Mouse (Mus musculus) MEL (cell line): ENCODE measurements around the gene Tmem126b. TPM values are rescaled to one million over a fixed set of nuclear protein-coding genes. Genes with fewer than 3 reads are reported as not detected.
A peak's percentile ranks its signal among the peaks of the same experiment; 100 is the strongest.

Experiments used
- DNase-seq: peaks from one replicate; pipeline ENCODE4 v3.0.0; 2011; ENCODE audit warnings: low read depth, low spot score
- H3K27ac ChIP-seq: 2 replicates; pipeline ENCODE4 v1.5.1; 2012; ENCODE audit warnings: low read depth, mild to moderate bottlenecking, control low read depth, low read length, moderate library complexity; ENCODE audit not compliant: control insufficient read depth
- H3K27me3 ChIP-seq, 2 experiments: fragments of 150-350 bp in 1 of 2; sonication (generic) in 1 of 2; 2 replicates each; pipeline ENCODE4 v1.6.1; 2012; ENCODE audit warnings: low read length in 2 of 2, mild to moderate bottlenecking in 2 of 2, improper control_type of control experiment in 1 of 2, moderate library complexity in 1 of 2; ENCODE audit not compliant: insufficient read depth in 2 of 2, control insufficient read depth in 1 of 2
- H3K36me3 ChIP-seq, 2 experiments: 2 replicates each; pipeline ENCODE4 v1.6.1; 2012 to 2014; ENCODE audit warnings: low read length in 2 of 2, improper control_type of control experiment in 1 of 2, inconsistent platforms in 1 of 2, mild to moderate bottlenecking in 1 of 2; ENCODE audit not compliant: insufficient read depth in 2 of 2, control insufficient read depth in 1 of 2
- H3K4me1 ChIP-seq, 2 experiments: fragments of 150-350 bp in 1 of 2; sonication (generic) in 1 of 2; 2 replicates each; pipeline ENCODE4 v1.6.1; 2012; ENCODE audit warnings: low read length in 2 of 2, improper control_type of control experiment in 1 of 2, mild to moderate bottlenecking in 1 of 2; ENCODE audit not compliant: insufficient read depth in 2 of 2, control insufficient read depth in 1 of 2
- H3K4me3 ChIP-seq, 2 experiments: fragments of 150-350 bp in 1 of 2; sonication (generic) in 1 of 2; 2 replicates each; pipeline ENCODE4 v1.5.1; 2012; ENCODE audit warnings: low read depth in 2 of 2, low read length in 2 of 2, mild to moderate bottlenecking in 2 of 2, moderate library complexity in 2 of 2, control low read depth in 1 of 2, improper control_type of control experiment in 1 of 2; ENCODE audit not compliant: control insufficient read depth in 1 of 2, insufficient read depth in 1 of 2
- H3K79me2 ChIP-seq: 2 replicates; pipeline ENCODE4 v1.6.1; 2012; ENCODE audit warnings: mild to moderate bottlenecking, low read length, moderate library complexity; ENCODE audit not compliant: control insufficient read depth, poor library complexity, insufficient read depth
- H3K9ac ChIP-seq: 2 replicates; pipeline ENCODE4 v1.6.1; 2012; ENCODE audit warnings: low read depth, mild to moderate bottlenecking, control low read depth, low read length, moderate library complexity; ENCODE audit not compliant: control insufficient read depth, poor library complexity, severe bottlenecking
- H3K9me3 ChIP-seq: fragments of 150-350 bp; sonication (generic); replicated peaks from 2 replicates; pipeline ENCODE4 v1.6.1; 2012; ENCODE audit warnings: mild to moderate bottlenecking, low read length, improper control_type of control experiment, moderate library complexity; ENCODE audit not compliant: insufficient read depth
- CHD2 ChIP-seq: IDR thresholded peaks from 2 replicates; pipeline ENCODE4 v1.6.1; 2011; ENCODE audit warnings: low read length, improper control_type of control experiment
- ELF1 ChIP-seq: IDR thresholded peaks from 2 replicates; pipeline ENCODE4 v1.6.1; 2014; ENCODE audit warnings: low read depth, mild to moderate bottlenecking, inconsistent platforms, low read length, improper control_type of control experiment, moderate library complexity
- EP300 ChIP-seq, 2 experiments: IDR thresholded peaks; 2 replicates each; pipeline ENCODE4 v1.6.1; 2011; ENCODE audit warnings: improper control_type of control experiment in 2 of 2, low read length in 2 of 2, low read depth in 1 of 2, mild to moderate bottlenecking in 1 of 2
- GABPA ChIP-seq: IDR thresholded peaks from 2 replicates; pipeline ENCODE4 v1.6.1; 2012; ENCODE audit warnings: low read depth, mild to moderate bottlenecking, inconsistent platforms, low read length, improper control_type of control experiment, moderate library complexity
- GATA1 ChIP-seq: IDR thresholded peaks from 2 replicates; pipeline ENCODE4 v1.6.1; 2011; ENCODE audit warnings: low read depth, low read length, improper control_type of control experiment
- HCFC1 ChIP-seq: IDR thresholded peaks from 2 replicates; pipeline ENCODE4 v1.6.1; 2012; ENCODE audit warnings: low read depth, mild to moderate bottlenecking, inconsistent platforms, low read length, improper control_type of control experiment, moderate library complexity
- JUND ChIP-seq: IDR thresholded peaks from 2 replicates; pipeline ENCODE4 v1.6.1; 2011; ENCODE audit warnings: low read depth, mild to moderate bottlenecking, improper control_type of control experiment, low read length
- MAZ ChIP-seq: IDR thresholded peaks from 2 replicates; pipeline ENCODE4 v1.6.1; 2012; ENCODE audit warnings: low read depth, mild to moderate bottlenecking, inconsistent platforms, low read length, improper control_type of control experiment
- MEF2A ChIP-seq: IDR thresholded peaks from 2 replicates; pipeline ENCODE4 v1.6.1; 2014; ENCODE audit warnings: low read depth, mild to moderate bottlenecking, inconsistent platforms, low read length, improper control_type of control experiment; ENCODE audit not compliant: poor library complexity, insufficient replicate concordance, severe bottlenecking; ENCODE audit errors: extremely low read depth
- MXI1 ChIP-seq: IDR thresholded peaks from 2 replicates; pipeline ENCODE4 v1.6.1; 2011; ENCODE audit warnings: mild to moderate bottlenecking, low read depth, low read length, improper control_type of control experiment
- MYB ChIP-seq: IDR thresholded peaks from 2 replicates; pipeline ENCODE4 v1.6.1; 2011; ENCODE audit warnings: mild to moderate bottlenecking, low read depth, low read length, improper control_type of control experiment
- MYC ChIP-seq: IDR thresholded peaks from 2 replicates; pipeline ENCODE4 v1.6.1; 2011; ENCODE audit warnings: low read depth, mild to moderate bottlenecking, low read length, improper control_type of control experiment, moderate library complexity
- NELFE ChIP-seq: IDR thresholded peaks from 2 replicates; pipeline ENCODE4 v1.6.1; 2011; ENCODE audit warnings: low read depth, low read length, improper control_type of control experiment
- RAD21 ChIP-seq: IDR thresholded peaks from 2 replicates; pipeline ENCODE4 v1.6.1; 2011; ENCODE audit warnings: mild to moderate bottlenecking, low read depth, low read length, improper control_type of control experiment
- RCOR1 ChIP-seq: IDR thresholded peaks from 2 replicates; pipeline ENCODE4 v1.6.1; 2012; ENCODE audit warnings: low read depth, mild to moderate bottlenecking, inconsistent platforms, low read length, improper control_type of control experiment
- TAL1 ChIP-seq: IDR thresholded peaks from 2 replicates; pipeline ENCODE4 v1.6.1; 2012; ENCODE audit warnings: mild to moderate bottlenecking, inconsistent platforms, low read length, moderate library complexity, mixed read lengths
- TCF12 ChIP-seq: IDR thresholded peaks from 2 replicates; pipeline ENCODE4 v1.6.1; 2014; ENCODE audit warnings: low read depth, mild to moderate bottlenecking, inconsistent platforms, low read length, improper control_type of control experiment, moderate library complexity
- USF1 ChIP-seq: IDR thresholded peaks from 2 replicates; pipeline ENCODE4 v1.6.1; 2014; ENCODE audit warnings: low read depth, mild to moderate bottlenecking, inconsistent platforms, low read length, improper control_type of control experiment, moderate library complexity
- ZC3H11A ChIP-seq: IDR thresholded peaks from 2 replicates; pipeline ENCODE4 v1.6.1; 2012; ENCODE audit warnings: low read depth, mild to moderate bottlenecking, inconsistent platforms, low read length, improper control_type of control experiment
- ZMIZ1 ChIP-seq: IDR thresholded peaks from 2 replicates; pipeline ENCODE4 v1.6.1; 2012; ENCODE audit warnings: low read depth, mild to moderate bottlenecking, inconsistent platforms, low read length, improper control_type of control experiment, moderate library complexity
- ZNF384 ChIP-seq: IDR thresholded peaks from 2 replicates; pipeline ENCODE4 v1.6.1; 2012; ENCODE audit warnings: low read depth, mild to moderate bottlenecking, inconsistent platforms, low read length, improper control_type of control experiment
- polyA plus RNA-seq, 2 experiments: library from polyadenylated mRNA; stranded (reverse) in 1 of 2; unstranded in 1 of 2; fragments of >175 nt in 1 of 2; fragments of >200 nt in 1 of 2; gene quantifications; 2 replicates each; pipeline versions ENCODE4 v1.2.1 to v1.2.4; 2012; ENCODE audit warnings: low replicate concordance in 2 of 2, low read depth in 1 of 2; ENCODE audit not compliant: insufficient read length in 2 of 2, insufficient read depth in 1 of 2, missing spikeins in 1 of 2
- total RNA-seq: library from RNA; depleted of rRNA; stranded (reverse); fragments of 300-350 nt; gene quantifications from 2 replicates; pipeline ENCODE4 v1.2.3, GENCODE M21; 2012

Tmem126b gene
- total and polyA plus RNA-seq, 3 experiments: 7.9 to 8.1 TPM; not detected in 1

DNA sequence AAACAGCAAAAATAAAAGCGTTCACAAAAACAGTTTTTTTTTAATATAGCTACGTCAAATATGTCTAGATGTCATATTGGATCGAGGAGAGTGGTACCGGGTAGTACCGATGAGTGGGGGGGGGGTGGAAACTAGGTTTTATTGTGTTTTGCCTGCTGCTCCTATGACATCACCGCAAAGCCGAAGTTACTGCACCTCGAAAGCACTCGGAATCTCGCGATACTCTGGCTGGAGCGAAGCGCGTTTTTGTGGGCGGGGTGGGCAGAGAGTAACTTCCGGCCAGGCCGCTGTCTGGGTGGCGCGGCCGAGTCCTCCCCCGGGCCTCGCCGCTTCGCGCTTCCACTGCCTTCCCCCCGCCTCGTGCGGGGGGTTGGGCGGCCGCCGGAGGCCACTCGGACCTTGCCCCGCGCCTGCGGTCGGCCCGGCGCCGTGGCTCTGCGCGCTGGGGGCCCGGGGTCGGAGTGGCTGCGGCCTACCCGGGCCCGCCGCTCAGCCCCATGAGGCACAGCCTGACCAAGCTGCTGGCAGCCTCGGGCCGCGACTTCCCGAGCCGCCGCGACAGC, 33.2 kb downstream of the Tmem126b start, which contains the start of gene Crebzf (continued):
- no peak for TF ChIP-seq MYB
- 0 out of 2 replicates have a peak, but pooled peaks have one; percentile 56 for TF ChIP-seq MAZ

DNA sequence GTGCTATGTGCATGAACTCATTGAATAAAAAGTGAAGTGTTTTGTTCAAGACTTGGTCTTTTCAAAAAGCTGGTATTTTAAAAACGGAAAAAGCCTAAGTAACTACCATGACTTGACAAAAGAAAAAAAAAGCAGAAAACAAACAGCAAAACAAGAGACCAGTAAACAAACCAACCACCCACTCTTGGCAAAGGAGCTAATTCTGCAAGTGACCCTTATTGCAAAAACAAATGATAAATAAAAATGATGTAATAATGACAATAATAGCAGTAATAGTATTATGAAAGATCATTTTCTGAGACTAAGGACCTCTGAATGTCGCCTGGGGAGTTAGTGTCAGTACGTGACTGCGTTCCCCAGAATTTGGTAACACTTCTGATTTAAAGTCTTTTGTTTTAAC, 33.7 kb downstream of the Tmem126b start:
- Histone ChIP-seq H3K9ac (peak overlapping the region; percentile 76), H3K36me3 (peaks cover 10 to 12% of the 10 kb centered on the region in 2 experiments), H3K27ac (peak overlapping the region; percentile 81), H3K4me1 (peaks cover 4 to 5% of the 10 kb centered on the region in 2 experiments; a peak in 3 of 4 replicates), H3K4me3 (peak overlapping the region; percentile 55 to 57), H3K27me3 (no peaks in the 10 kb centered on the region), H3K9me3 (no peaks in the 10 kb centered on the region), H3K79me2 (peaks cover 28% of the 10 kb centered on the region)
- DNase-seq: no peak
- TF ChIP-seq TAL1: no peak
- TF ChIP-seq RCOR1: no peak
- no peak for TF ChIP-seq ELF1
- TF ChIP-seq CHD2: no peak
- TF ChIP-seq ZNF384: no peak
- TF ChIP-seq TCF12: no peak
- no peak for TF ChIP-seq MXI1
- no peak for TF ChIP-seq NELFE
- no peak for TF ChIP-seq EP300 (IDR thresholded peaks at IDR 0.05; ENCODE audit: low read depth in 1 of 2, low read length in 2 of 2)
- no peak for TF ChIP-seq USF1
- no peak for TF ChIP-seq RAD21
- no peak for TF ChIP-seq MYC
- TF ChIP-seq HCFC1: no peak
- no peak for TF ChIP-seq GABPA
- TF ChIP-seq JUND: no peak
- TF ChIP-seq GATA1: no peak
- TF ChIP-seq MEF2A: no peak
- TF ChIP-seq ZC3H11A: no peak
- no peak for TF ChIP-seq ZMIZ1
